Mouse (Mus musculus) liver, postnatal 0 days (tissue): Measurements from ENCODE around the gene Aldoc.

Experiments
- CTCF ChIP-seq: sonication (generic); IDR thresholded peaks from 2 replicates; pipeline ENCODE4 v1.5.1; 2016; ENCODE audit warnings: antibody characterized with exemption, low read depth
- EP300 ChIP-seq: IDR thresholded peaks from 2 replicates; pipeline ENCODE4 v1.6.1; 2016; ENCODE audit warnings: antibody characterized with exemption, low read depth, mild to moderate bottlenecking

- no peak for TF ChIP-seq CTCF
- TF ChIP-seq EP300, result no peak
These were observed 21.6 kb downstream of the Aldoc start for GRCm38 (mm10) chr11:78344328-78344889.
